Mouse (Mus musculus) ES-Bruce4 (cell line): ENCODE results near the gene Psmb5.

Experiments used
- CTCF ChIP-seq: IDR thresholded peaks from one replicate; pipeline ENCODE4 v1.8.1; 2011; ENCODE audit warnings: low read depth, low read length
- EP300 ChIP-seq: IDR thresholded peaks from 2 replicates; pipeline ENCODE4 v1.6.1; 2011; ENCODE audit warnings: low read depth, low read length; ENCODE audit not compliant: insufficient read depth
- POLR2A ChIP-seq: IDR thresholded peaks from one replicate; pipeline ENCODE4 v1.8.1; 2011; ENCODE audit warnings: low read length; ENCODE audit not compliant: insufficient read depth

GRCm38 (mm10) chr14:54578063-54578462 is 39.8 kb downstream of the Psmb5 start:
- TF ChIP-seq CTCF (no peak), POLR2A (no peak), EP300 (no peak)
